Mouse (Mus musculus) intestine, postnatal 0 days (tissue): ENCODE results near the gene 1700067K01Rik. TPM values are rescaled to one million over a fixed set of nuclear protein-coding genes. Genes with fewer than 3 reads are reported as not detected.

Experiments used
- ATAC-seq: fragments of 200-750 bp; cut with Nextera tagmentation; 2 replicates; pipeline ENCODE4 v1.8.0; 2017; ENCODE audit warnings: mild to moderate bottlenecking, moderate TSS enrichment, moderate library complexity
- H3K27ac ChIP-seq: fragments of 300-500 bp; sonication (generic); 2 replicates; pipeline ENCODE4 v1.5.1; 2014; ENCODE audit warnings: mild to moderate bottlenecking, low read depth, low read length, moderate library complexity
- H3K27me3 ChIP-seq: fragments of 300-500 bp; sonication (generic); replicated peaks from 2 replicates; pipeline ENCODE4 v1.6.1; 2014; ENCODE audit warnings: low read length, mixed read lengths; ENCODE audit not compliant: control insufficient read depth, insufficient read depth
- H3K36me3 ChIP-seq: fragments of 300-500 bp; sonication (generic); 2 replicates; pipeline ENCODE4 v1.6.1; 2014; ENCODE audit warnings: mild to moderate bottlenecking, moderate library complexity; ENCODE audit not compliant: control insufficient read depth, insufficient read depth
- H3K4me1 ChIP-seq: fragments of 300-500 bp; sonication (generic); replicated peaks from 2 replicates; pipeline ENCODE4 v1.6.1; 2014; ENCODE audit warnings: antibody characterized with exemption, low read length, mixed read lengths; ENCODE audit not compliant: control insufficient read depth, insufficient read depth
- H3K4me2 ChIP-seq: fragments of 300-500 bp; sonication (generic); replicated peaks from 2 replicates; pipeline ENCODE4 v1.6.1; 2014; ENCODE audit warnings: low read depth, mild to moderate bottlenecking, moderate library complexity
- H3K4me3 ChIP-seq: fragments of 300-500 bp; sonication (generic); 2 replicates; pipeline ENCODE4 v1.5.1; 2014; ENCODE audit warnings: low read depth, low read length
- H3K9ac ChIP-seq: fragments of 300-500 bp; sonication (generic); 2 replicates; pipeline ENCODE4 v1.6.1; 2014; ENCODE audit warnings: mild to moderate bottlenecking, low read depth, low read length
- H3K9me3 ChIP-seq: fragments of 300-500 bp; sonication (generic); 2 replicates; pipeline ENCODE4 v1.6.1; 2016; ENCODE audit warnings: mixed run types; ENCODE audit not compliant: control insufficient read depth
- CTCF ChIP-seq: sonication (generic); IDR thresholded peaks from 2 replicates; pipeline ENCODE4 v1.5.1; 2016; ENCODE audit warnings: low read depth, mild to moderate bottlenecking, control low read depth, antibody characterized with exemption, moderate library complexity
- WGBS: fragments of 180-500 bp; shearing (Covaris S2); extraction: QIAGEN DNeasy Blood & Tissue Kit; methylation state at CpG from one replicate; pipeline ENCODE4 v1.1.7; 2014; 5-methylcytosine and 5-hydroxymethylcytosine counted together
- microRNA counts: library from miRNA; unstranded; fragments of <30 nt; microRNA quantifications from one replicate; lab custom pipeline; 2016
- microRNA-seq: library from miRNA; unstranded; fragments of <30 nt; microRNA quantifications from one replicate; pipeline ENCODE4, GENCODE M21; 2016
- polyA plus RNA-seq: library from polyadenylated mRNA; unstranded; fragments of >200 nt; fragmentation: Nextera tagmentation; extraction: Ambion mirVana; gene quantifications from 2 replicates; pipeline ENCODE4 v1.2.1, GENCODE M21; 2015

Gene 1700067K01Rik
- polyA plus RNA-seq, 1 experiment from 2014 or later = 0.86 TPM

DNA sequence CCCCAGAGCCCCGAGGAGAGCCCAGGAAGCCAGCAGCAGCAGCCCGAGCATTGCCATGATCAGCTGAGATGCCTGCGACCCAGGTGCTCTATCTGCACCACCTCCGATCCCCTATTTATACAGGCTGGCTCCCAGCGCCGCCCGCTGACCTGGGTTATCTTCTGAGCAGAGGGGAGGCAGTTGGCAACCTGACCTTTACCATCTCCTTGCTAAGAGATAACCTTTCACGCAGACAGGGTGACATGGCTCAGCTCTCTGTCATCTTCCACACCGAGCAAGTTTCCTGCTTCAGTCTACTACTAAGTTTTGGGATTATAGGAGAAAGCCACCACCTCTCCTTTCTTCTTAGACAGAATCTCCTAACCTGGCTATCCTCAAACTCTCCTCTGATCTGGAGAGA is 43.6 kb downstream of the 1700067K01Rik start, which contains the start of gene Rln3:
Gene Rln3 (minus strand): TSS at position 101 of the 400 bp plus-strand sequence.
- H3K27me3 ChIP-seq = peaks cover 31% of the 10 kb centered on the region
- WGBS = 20% methylated on average over 9 of the region's 9 CpGs
- no peak within 1 kb of the TSS for H3K4me2 ChIP-seq
- no peak within 1 kb of the TSS for H3K27ac ChIP-seq
- TF ChIP-seq CTCF = no peak
- H3K4me1 ChIP-seq = no peaks in the 10 kb centered on the region
- no peak within 1 kb of the TSS for H3K9ac ChIP-seq
- H3K36me3 ChIP-seq = no peaks in the 10 kb centered on the region
- ATAC-seq = no peak
- no peaks in the 10 kb centered on the region for H3K9me3 ChIP-seq
- 0 out of 2 replicates have a peak within 1 kb of the TSS, but pooled peaks have one; percentile 2 for H3K4me3 ChIP-seq

DNA sequence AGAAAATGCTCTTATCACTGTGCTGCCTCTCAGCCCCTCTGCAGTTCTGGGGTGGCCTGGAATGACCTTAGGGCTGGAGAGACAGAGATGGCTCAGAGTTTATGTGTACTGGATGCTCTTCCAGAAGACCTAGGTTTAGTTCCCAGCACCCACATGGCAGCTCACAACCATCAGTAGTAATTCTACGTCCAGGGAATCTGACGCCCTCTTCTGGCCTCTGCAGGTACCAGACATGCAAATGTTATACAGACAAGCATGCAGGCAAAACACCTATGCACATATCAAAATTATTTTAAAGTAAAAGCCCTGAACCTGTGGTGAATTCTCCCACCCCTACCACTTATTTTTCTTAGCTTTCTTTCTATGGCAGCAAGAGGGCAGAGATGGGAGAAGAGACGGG is 45.2 kb downstream of the 1700067K01Rik start:
- H3K4me3 ChIP-seq = no peak overlapping the region
- TF ChIP-seq CTCF = no peak
- WGBS = 77% methylated on average over 3 of the region's 3 CpGs
- no peaks in the 10 kb centered on the region for H3K9me3 ChIP-seq
- no peak overlapping the region for H3K9ac ChIP-seq
- no peak overlapping the region for H3K4me2 ChIP-seq
- no peak overlapping the region for H3K27ac ChIP-seq
- no peak for ATAC-seq
- H3K4me1 ChIP-seq = no peaks in the 10 kb centered on the region
- H3K27me3 ChIP-seq = peaks cover 31% of the 10 kb centered on the region
- H3K36me3 ChIP-seq = no peaks in the 10 kb centered on the region

DNA sequence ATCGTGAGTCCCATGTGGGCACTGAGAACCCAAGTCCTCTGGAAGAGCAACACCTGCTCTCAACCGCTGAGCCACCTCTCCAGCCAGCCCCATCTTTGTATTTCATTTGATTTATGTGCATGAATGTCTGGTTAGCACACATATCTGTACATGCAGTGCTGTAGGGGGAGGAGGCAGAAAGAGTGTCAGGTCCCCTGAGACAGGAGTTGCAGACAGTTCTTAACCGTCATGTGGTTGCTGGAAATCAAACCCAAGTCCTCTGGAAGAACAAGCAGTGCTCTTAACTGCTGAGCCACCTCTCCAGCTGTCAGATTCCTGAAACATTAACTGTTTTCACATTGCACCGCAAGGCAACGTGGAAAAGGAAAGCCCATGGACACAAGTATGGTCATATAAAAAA is 46.9 kb downstream of the 1700067K01Rik start:
- H3K27me3 ChIP-seq = peaks cover 23% of the 10 kb centered on the region
- no peak for TF ChIP-seq CTCF
- H3K4me1 ChIP-seq = no peaks in the 10 kb centered on the region
- no peak overlapping the region for H3K4me2 ChIP-seq
- no peaks in the 10 kb centered on the region for H3K9me3 ChIP-seq
- no peak overlapping the region for H3K27ac ChIP-seq
- ATAC-seq = no peak
- H3K4me3 ChIP-seq = no peak overlapping the region
- H3K9ac ChIP-seq = no peak overlapping the region
- 65% methylated on average over 5 of the region's 5 CpGs for WGBS
- H3K36me3 ChIP-seq = no peaks in the 10 kb centered on the region

DNA sequence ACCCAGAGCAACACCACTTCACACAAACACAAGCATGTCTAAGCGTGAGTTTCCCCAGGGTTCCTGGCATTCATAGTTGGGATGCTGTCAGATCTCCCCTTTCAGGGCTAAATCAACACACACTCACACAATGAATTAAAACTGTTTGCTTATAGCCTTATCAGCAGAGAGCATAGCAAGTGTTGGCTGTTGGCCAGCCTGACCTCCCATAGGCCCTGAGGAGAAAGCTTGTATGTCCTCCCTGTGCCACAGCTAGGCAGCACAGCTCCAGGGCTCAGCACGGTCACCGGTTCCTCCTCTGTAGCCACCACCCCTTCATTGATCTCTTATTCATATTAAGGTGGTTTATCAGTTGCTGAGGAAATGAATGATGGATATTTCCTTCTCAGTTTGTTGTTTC is 51.4 kb downstream of the 1700067K01Rik start:
- Histone ChIP-seq H3K27me3 (no peaks in the 10 kb centered on the region), H3K27ac (no peak overlapping the region), H3K9me3 (no peaks in the 10 kb centered on the region), H3K4me1 (no peaks in the 10 kb centered on the region), H3K4me3 (no peak overlapping the region), H3K4me2 (no peak overlapping the region), H3K36me3 (no peaks in the 10 kb centered on the region), H3K9ac (no peak overlapping the region)
- 0 out of 2 replicates have a peak, but pooled peaks have one; percentile 19 for ATAC-seq
- WGBS = 33% methylated on average over 3 of the region's 3 CpGs
- TF ChIP-seq CTCF = no peak

DNA sequence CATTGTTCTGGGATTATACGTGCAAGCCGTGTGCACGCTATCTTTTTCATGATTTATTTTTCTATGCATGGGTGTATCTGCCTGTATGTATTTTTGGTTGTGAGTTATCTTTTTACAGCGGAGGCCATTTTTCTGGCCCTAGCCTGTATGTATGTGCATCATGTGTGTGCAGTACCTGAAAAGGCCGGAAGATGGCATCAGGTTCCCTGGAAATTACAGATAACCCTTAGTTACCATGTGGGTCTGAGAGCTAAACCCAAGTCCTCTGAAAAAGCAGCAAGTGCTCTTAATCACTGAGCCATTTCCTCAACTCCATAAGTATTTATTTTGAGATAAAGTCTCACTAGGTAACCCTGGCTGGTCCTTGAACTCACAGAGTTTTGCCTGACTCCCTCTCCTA is 51.9 kb downstream of the 1700067K01Rik start:
- H3K4me3 ChIP-seq = no peak overlapping the region
- H3K27me3 ChIP-seq = no peaks in the 10 kb centered on the region
- H3K36me3 ChIP-seq = no peaks in the 10 kb centered on the region
- no peaks in the 10 kb centered on the region for H3K4me1 ChIP-seq
- H3K27ac ChIP-seq = no peak overlapping the region
- H3K9ac ChIP-seq = no peak overlapping the region
- no peak for ATAC-seq
- TF ChIP-seq CTCF = no peak
- no peak overlapping the region for H3K4me2 ChIP-seq
- WGBS = 95% methylated on average over 5 of the region's 5 CpGs
- H3K9me3 ChIP-seq = no peaks in the 10 kb centered on the region

MicroRNA genes within 50 kb of the gene (microRNA counts, 519-probe panel; counts per million panel counts)
- not detected for microRNA mmu-miR-1199 (lab: Ali Mortazavi, UCI)

Small RNA genes lying within 50 kb of the gene (microRNA-seq; reads per million reads assigned to microRNA genes)
- gene Mir1199 = 1.1 reads per million
- gene Mir8111 = 2.7 reads per million, percentile 2 among the genes with 10 or more reads in this experiment

Other genes with a start within 250 kb of the 1700067K01Rik start
- gene Adgrl1, start 101.4 kb upstream of the 1700067K01Rik start, polyA plus RNA-seq = 4.4 and 5.6 TPM in 2 replicates
- 0.09 and 0.12 TPM in 2 replicates for gene Gm10644, start 46.3 kb upstream of the 1700067K01Rik start, polyA plus RNA-seq
- gene Asf1b, start 46.0 kb upstream of the 1700067K01Rik start, polyA plus RNA-seq = 13.8 and 16.0 TPM in 2 replicates
- gene Prkaca, start 28.5 kb upstream of the 1700067K01Rik start, polyA plus RNA-seq = 70.7 and 72.5 TPM in 2 replicates
- gene Samd1, start 3.8 kb upstream of the 1700067K01Rik start, polyA plus RNA-seq = 3.5 and 4.5 TPM in 2 replicates
- gene 2210011C24Rik, start 10.7 kb downstream of the 1700067K01Rik start, polyA plus RNA-seq = 4.5 and 4.7 TPM in 2 replicates
- gene Palm3, start 20.0 kb downstream of the 1700067K01Rik start, polyA plus RNA-seq = 0.30 and 0.39 TPM in 2 replicates
- 0.29 and 0.31 TPM in 2 replicates for gene Il27ra, start 41.1 kb downstream of the 1700067K01Rik start, polyA plus RNA-seq
- gene Rln3, start 43.5 kb downstream of the 1700067K01Rik start, polyA plus RNA-seq = 0.42 TPM in 1 of 2 replicates, not detected in the other
- 1.0 and 1.1 TPM in 2 replicates for gene Gm10643, start 63.6 kb downstream of the 1700067K01Rik start, polyA plus RNA-seq
- gene Rfx1, start 65.3 kb downstream of the 1700067K01Rik start, polyA plus RNA-seq = 3.1 and 3.3 TPM in 2 replicates
- 8.6 and 10.4 TPM in 2 replicates for gene Dcaf15, start 103.3 kb downstream of the 1700067K01Rik start, polyA plus RNA-seq
- 0.29 and 0.46 TPM in 2 replicates for gene Podnl1, start 124.5 kb downstream of the 1700067K01Rik start, polyA plus RNA-seq
- gene Cc2d1a, start 146.4 kb downstream of the 1700067K01Rik start, polyA plus RNA-seq = 16.2 and 16.9 TPM in 2 replicates
- gene 4930432K21Rik, start 146.5 kb downstream of the 1700067K01Rik start, polyA plus RNA-seq = 0.17 and 0.18 TPM in 2 replicates
- gene Nanos3, start 183.7 kb downstream of the 1700067K01Rik start, polyA plus RNA-seq = 1.6 and 1.8 TPM in 2 replicates
- 3.7 and 3.8 TPM in 2 replicates for gene Zswim4, start 235.6 kb downstream of the 1700067K01Rik start, polyA plus RNA-seq
- gene D8Ertd738e, start 248.2 kb downstream of the 1700067K01Rik start, polyA plus RNA-seq = 308 and 309 TPM in 2 replicates